ENCODE assay signal across 18 mouse cellular contexts in genomic region chr11:35203673-35204072, GRCm38 (mm10).
DNase-seq lines count a peak whose midpoint lies in the region; ATAC-seq lines count a peak whose summit lies in the region.
"Had no signal": no experiment of that assay in that cellular context is flagged by ENCODE, and none has a peak within 500 bp of the region (broad histone marks: within the 10 kb centered on the region; RNA-seq: fewer than 3 reads in every experiment).

No protein-coding gene starts in this region.

- no peaks in the 10 kb centered on the region; the same call in 1 of the 2 replicates for H3K27me3 ChIP-seq in kidney, embryonic 14.5 days (ENCODE audit: control insufficient read depth, insufficient read depth, low read length)
- H3K27me3 ChIP-seq in neural tube, embryonic 11.5 days (ENCODE audit: control insufficient read depth, insufficient read depth, low read length) = no peaks in the 10 kb centered on the region
- H3K27me3 ChIP-seq in hindbrain, embryonic 16.5 days (replicated peaks; ENCODE audit: control insufficient read depth, insufficient read depth, low read length) = no peaks in the 10 kb centered on the region
- H3K27me3 ChIP-seq: heart, embryonic 12.5 days; limb, embryonic 15.5 days had no signal

- H3K27ac ChIP-seq in kidney, embryonic 14.5 days (ENCODE audit: low read depth, low read length) = no peak overlapping the region
- H3K27ac ChIP-seq in neural tube, embryonic 11.5 days (ENCODE audit: low read depth, low read length) = no peak overlapping the region
- no peak overlapping the region for H3K27ac ChIP-seq in hindbrain, embryonic 16.5 days (ENCODE audit: low read depth, low read length)
- H3K27ac ChIP-seq: left cerebral cortex, adult 2 months; limb, embryonic 15.5 days had no signal

- no peak overlapping the region for H3K4me2 ChIP-seq in kidney, embryonic 14.5 days (replicated peaks; ENCODE audit: low read depth, low read length)
- no peak overlapping the region for H3K4me2 ChIP-seq in neural tube, embryonic 11.5 days (ENCODE audit: low read depth)
- no peak overlapping the region for H3K4me2 ChIP-seq in hindbrain, embryonic 16.5 days (ENCODE audit: low read length)
- H3K4me2 ChIP-seq: heart, embryonic 12.5 days; limb, embryonic 15.5 days had no signal

- no peak overlapping the region for H3K4me3 ChIP-seq in kidney, embryonic 14.5 days (ENCODE audit: low read length)
- H3K4me3 ChIP-seq in neural tube, embryonic 11.5 days (ENCODE audit: low read depth, low read length) = no peak overlapping the region
- H3K4me3 ChIP-seq in hindbrain, embryonic 16.5 days (ENCODE audit: low read length) = no peak overlapping the region
- H3K4me3 ChIP-seq: heart, embryonic 12.5 days; left cerebral cortex, adult 2 months; limb, embryonic 15.5 days had no signal

- no peaks in the 10 kb centered on the region for H3K36me3 ChIP-seq in kidney, embryonic 14.5 days (ENCODE audit: control insufficient read depth, insufficient read depth, low read length)
- no peaks in the 10 kb centered on the region for H3K36me3 ChIP-seq in neural tube, embryonic 11.5 days (ENCODE audit: control insufficient read depth, insufficient read depth, low read length)
- no peaks in the 10 kb centered on the region for H3K36me3 ChIP-seq in hindbrain, embryonic 16.5 days (ENCODE audit: control insufficient read depth, insufficient read depth, low read length)
- H3K36me3 ChIP-seq: heart, embryonic 12.5 days; limb, embryonic 15.5 days had no signal

- peaks cover 29% of the 10 kb centered on the region for H3K4me1 ChIP-seq in kidney, embryonic 14.5 days (ENCODE audit: control insufficient read depth, insufficient read depth, low read length)
- H3K4me1 ChIP-seq in neural tube, embryonic 11.5 days (ENCODE audit: control insufficient read depth, insufficient read depth, low read length) = peaks cover 17% of the 10 kb centered on the region; the same call in 1 of the 2 replicates
- peaks cover 6% of the 10 kb centered on the region for H3K4me1 ChIP-seq in hindbrain, embryonic 16.5 days (ENCODE audit: control insufficient read depth, insufficient read depth, low read depth, low read length)

- H3K9me3 ChIP-seq in kidney, embryonic 14.5 days (ENCODE audit: control insufficient read depth, low read length) = no peaks in the 10 kb centered on the region
- no peaks in the 10 kb centered on the region for H3K9me3 ChIP-seq in neural tube, embryonic 11.5 days (ENCODE audit: control insufficient read depth, low read length)
- no peaks in the 10 kb centered on the region for H3K9me3 ChIP-seq in hindbrain, embryonic 16.5 days (ENCODE audit: control insufficient read depth, low read length)
- H3K9me3 ChIP-seq: heart, embryonic 12.5 days; limb, embryonic 15.5 days had no signal

- no peak overlapping the region for H3K9ac ChIP-seq in kidney, embryonic 14.5 days (ENCODE audit: low read depth, low read length)
- H3K9ac ChIP-seq in neural tube, embryonic 11.5 days (ENCODE audit: low read length) = no peak overlapping the region
- H3K9ac ChIP-seq in hindbrain, embryonic 16.5 days (ENCODE audit: low read depth, low read length) = no peak overlapping the region
- H3K9ac ChIP-seq: heart, embryonic 12.5 days; limb, embryonic 15.5 days had no signal

- WGBS in kidney, embryonic 14.5 days = 38% methylated on average over 10 of the region's 10 CpGs
- WGBS in neural tube, embryonic 11.5 days = 46% methylated on average over 10 of the region's 10 CpGs
- WGBS in hindbrain, embryonic 16.5 days = 19% methylated on average over 10 of the region's 10 CpGs

- ATAC-seq in kidney, embryonic 14.5 days (ENCODE audit: low FRiP score, low TSS enrichment) = peak; percentile 48; the same call in 1 of the 2 replicates
- ATAC-seq in neural tube, embryonic 11.5 days (ENCODE audit: insufficient read depth, low FRiP score, low TSS enrichment) = peak; percentile 62
- ATAC-seq in hindbrain, embryonic 16.5 days = peak; percentile 40; the same call in 1 of the 2 replicates
- no peak for ATAC-seq in granulocyte monocyte progenitor cell, adult 5-6 weeks (replicated peaks; ENCODE audit: poor library complexity, severe bottlenecking)

- no peak for DNase-seq in kidney, postnatal 25 days
- peak; percentile 28 for DNase-seq in neural tube, embryonic 11.5 days (ENCODE audit: low spot score)
- DNase-seq in neural tube, embryonic 10.5 days (ENCODE audit: extremely low spot score, low spot score) = no peak
- no peak for DNase-seq in spleen, postnatal 4 days (ENCODE audit: low spot score in 2 of 2)
- no peak for DNase-seq in T-cell, adult 2 months (ENCODE audit: low spot score)
- DNase-seq: B cell, adult 2 months; cerebellum, adult 18-20 months; gastrocnemius, postnatal 14 days; heart, postnatal 4 days; kidney, adult 2 months; lung, adult 2 months; right cerebral cortex, postnatal 14 days had no signal
